Mouse (Mus musculus) adrenal gland, postnatal 36 days (tissue): ENCODE results near the gene Trove2. TPM values are rescaled to one million over a fixed set of nuclear protein-coding genes. Genes with fewer than 3 reads are reported as not detected.

Experiments
- DNase-seq, 2 experiments: peaks; one replicate each; pipeline ENCODE4 v3.0.0; 2021; ENCODE audit warnings: mixed read lengths in 1 of 2
- long read RNA-seq, 2 experiments: library from polyadenylated mRNA; stranded (forward); transcript quantifications; one replicate each; pipeline ENCODE4 v2.0.0; 2021; ENCODE audit warnings: borderline sequencing depth in 2 of 2
- total RNA-seq, 2 experiments: library from RNA; stranded (reverse); gene quantifications; 2 replicates each; pipeline ENCODE4 v1.2.3; 2021

Trove2 gene
- total RNA-seq = 10 to 100 TPM; 15.1 to 17.9 TPM
- long read RNA-seq, experiment 1, full-length matches to known transcripts = 9 of 10 reads
- long read RNA-seq, experiment 1, partial matches to known transcripts = 0 of 10 reads
- long read RNA-seq, experiment 1, other reads (novel, unspliced or antisense) = 1 of 10 reads
- long read RNA-seq, experiment 2, full-length matches to known transcripts = 3 of 4 reads
- long read RNA-seq, experiment 2, partial matches to known transcripts = 1 of 4 reads
- long read RNA-seq, experiment 2, other reads (novel, unspliced or antisense) = 0 of 4 reads

- peak; percentile 99 for DNase-seq
These were observed at the start of gene Trove2, which contains the start of gene Uchl5 for GRCm38 (mm10) chr1:143776446-143777411. Gene Trove2 (minus strand): TSS chr1:143777068. Gene Uchl5 (plus strand): TSS chr1:143777272.

GRCm38 (mm10) chr1:143822677-143823076, 45.8 kb upstream of the Trove2 start:
- no peak for DNase-seq

- no peak for DNase-seq
These were observed 43.4 kb upstream of the Trove2 start for GRCm38 (mm10) chr1:143820096-143820877.

- peak; percentile 85 to 92 for DNase-seq
These were observed 37.0 kb upstream of the Trove2 start for GRCm38 (mm10) chr1:143813676-143814360.

GRCm38 (mm10) chr1:143809062-143809461, 32.2 kb upstream of the Trove2 start:
- DNase-seq = no peak

GRCm38 (mm10) chr1:143803537-143803936, 26.7 kb upstream of the Trove2 start:
- DNase-seq = peak in 1 of 2 experiments; percentile 12

GRCm38 (mm10) chr1:143788584-143789227, 11.8 kb upstream of the Trove2 start:
- DNase-seq = peak; percentile 35 to 53

- no peak for DNase-seq
These were observed 820 bp upstream of the Trove2 start for GRCm38 (mm10) chr1:143777558-143778218.

GRCm38 (mm10) chr1:143773909-143774308, 3.0 kb downstream of the Trove2 start:
- DNase-seq = peak; percentile 3 to 10

- DNase-seq = no peak
These were observed 3.8 kb downstream of the Trove2 start for GRCm38 (mm10) chr1:143773082-143773481.

GRCm38 (mm10) chr1:143770444-143771109, 6.3 kb downstream of the Trove2 start:
- DNase-seq = no peak

- DNase-seq = no peak
These were observed 10.6 kb downstream of the Trove2 start for GRCm38 (mm10) chr1:143766238-143766637.

GRCm38 (mm10) chr1:143765801-143766200, 11.1 kb downstream of the Trove2 start:
- no peak for DNase-seq

GRCm38 (mm10) chr1:143764443-143764842, 12.4 kb downstream of the Trove2 start:
- DNase-seq = no peak

GRCm38 (mm10) chr1:143762159-143762558, 14.7 kb downstream of the Trove2 start:
- DNase-seq = no peak

- DNase-seq = no peak
These were observed 31.0 kb downstream of the Trove2 start for GRCm38 (mm10) chr1:143745871-143746270.

- no peak for DNase-seq
These were observed 34.7 kb downstream of the Trove2 start for GRCm38 (mm10) chr1:143742186-143742585.

- no peak for DNase-seq
These were observed 35.5 kb downstream of the Trove2 start for GRCm38 (mm10) chr1:143741331-143741730.

GRCm38 (mm10) chr1:143740581-143740980, 36.3 kb downstream of the Trove2 start:
- no peak for DNase-seq
